Mouse (Mus musculus): Measurements from ENCODE around the gene 9330159F19Rik. TPM values are rescaled to one million over a fixed set of nuclear protein-coding genes. Genes with fewer than 3 reads are reported as not detected.

9330159F19Rik gene
- not detected in 2 replicates for polyA plus RNA-seq (2012; ENCODE audit: insufficient read depth, insufficient read length, low replicate concordance, missing spikeins)

GRCm38 (mm10) chr10:29211453-29211852 is at the start of gene 9330159F19Rik:
9330159F19Rik (plus strand) TSS chr10:29211606.
- WGBS, result 14% methylated on average over 4 of the region's 4 CpGs
- 0 out of 2 replicates have a peak within 1 kb of the TSS, but pooled peaks have one; percentile 3 for H3K4me3 ChIP-seq (ENCODE audit: insufficient read depth, low read depth, low read length)
- H3K4me1 ChIP-seq (ENCODE audit: control insufficient read depth, insufficient read depth, low read length), result no peaks in the 10 kb centered on the region
- no peak for TF ChIP-seq POLR2A (IDR thresholded peaks at IDR 0.05; ENCODE audit: insufficient read depth, low read depth, low read length)
- H3K27ac ChIP-seq (ENCODE audit: insufficient read depth, low read depth, low read length), result peak within 1 kb of the TSS; percentile 13; the same call in 1 of the 2 replicates

- Histone ChIP-seq H3K4me1 (ENCODE audit: control insufficient read depth, insufficient read depth, low read length) (no peaks in the 10 kb centered on the region), H3K4me3 (ENCODE audit: insufficient read depth, low read depth, low read length) (no peak overlapping the region), H3K27ac (ENCODE audit: insufficient read depth, low read depth, low read length) (no peak overlapping the region)
- no peak for TF ChIP-seq CTCF (IDR thresholded peaks at IDR 0.05; ENCODE audit: insufficient read depth, low read depth, low read length)
- no peak for TF ChIP-seq POLR2A (IDR thresholded peaks at IDR 0.05; ENCODE audit: insufficient read depth, low read depth, low read length)
- WGBS, result 85% methylated on average over 2 of the region's 2 CpGs
Measured at GRCm38 (mm10) chr10:29161664-29162063, 49.7 kb upstream of the 9330159F19Rik start.

GRCm38 (mm10) chr10:29173778-29174177 is 37.6 kb upstream of the 9330159F19Rik start:
- 79% methylated on average over 2 of the region's 2 CpGs for WGBS
- Histone ChIP-seq H3K4me1 (ENCODE audit: control insufficient read depth, insufficient read depth, low read length) (no peaks in the 10 kb centered on the region), H3K27ac (ENCODE audit: insufficient read depth, low read depth, low read length) (no peak overlapping the region), H3K4me3 (ENCODE audit: insufficient read depth, low read depth, low read length) (no peak overlapping the region)
- TF ChIP-seq POLR2A (IDR thresholded peaks at IDR 0.05; ENCODE audit: insufficient read depth, low read depth, low read length) (no peak), CTCF (IDR thresholded peaks at IDR 0.05; ENCODE audit: insufficient read depth, low read depth, low read length) (no peak)

GRCm38 (mm10) chr10:29175656-29176055 is 35.8 kb upstream of the 9330159F19Rik start:
- 47% methylated on average over 3 of the region's 3 CpGs for whole genome bisulfite sequencing
- TF ChIP-seq CTCF (IDR thresholded peaks at IDR 0.05; ENCODE audit: insufficient read depth, low read depth, low read length) (no peak), POLR2A (IDR thresholded peaks at IDR 0.05; ENCODE audit: insufficient read depth, low read depth, low read length) (no peak)
- H3K4me1 ChIP-seq (ENCODE audit: control insufficient read depth, insufficient read depth, low read length), result no peaks in the 10 kb centered on the region
- H3K27ac ChIP-seq (ENCODE audit: insufficient read depth, low read depth, low read length), result no peak overlapping the region
- H3K4me3 ChIP-seq (ENCODE audit: insufficient read depth, low read depth, low read length), result no peak overlapping the region

GRCm38 (mm10) chr10:29176881-29177280 is 34.5 kb upstream of the 9330159F19Rik start:
- no peaks in the 10 kb centered on the region for H3K4me1 ChIP-seq (ENCODE audit: control insufficient read depth, insufficient read depth, low read length)
- TF ChIP-seq CTCF (IDR thresholded peaks at IDR 0.05; ENCODE audit: insufficient read depth, low read depth, low read length), result no peak
- TF ChIP-seq POLR2A (IDR thresholded peaks at IDR 0.05; ENCODE audit: insufficient read depth, low read depth, low read length), result no peak
- H3K4me3 ChIP-seq (ENCODE audit: insufficient read depth, low read depth, low read length), result no peak overlapping the region
- WGBS, result 28% methylated on average over 4 of the region's 4 CpGs
- H3K27ac ChIP-seq (ENCODE audit: insufficient read depth, low read depth, low read length), result peak overlapping the region; percentile 25; the same call in 1 of the 2 replicates

GRCm38 (mm10) chr10:29178003-29178402 is 33.4 kb upstream of the 9330159F19Rik start:
- 16% methylated on average over 2 of the region's 2 CpGs for WGBS
- no peak overlapping the region for H3K4me3 ChIP-seq (ENCODE audit: insufficient read depth, low read depth, low read length)
- no peak for TF ChIP-seq CTCF (IDR thresholded peaks at IDR 0.05; ENCODE audit: insufficient read depth, low read depth, low read length)
- no peak for TF ChIP-seq POLR2A (IDR thresholded peaks at IDR 0.05; ENCODE audit: insufficient read depth, low read depth, low read length)
- H3K4me1 ChIP-seq (ENCODE audit: control insufficient read depth, insufficient read depth, low read length), result no peaks in the 10 kb centered on the region
- peak overlapping the region; percentile 66; the same call in 1 of the 2 replicates for H3K27ac ChIP-seq (ENCODE audit: insufficient read depth, low read depth, low read length)

GRCm38 (mm10) chr10:29180210-29180609 is 31.2 kb upstream of the 9330159F19Rik start:
- Histone ChIP-seq H3K4me1 (ENCODE audit: control insufficient read depth, insufficient read depth, low read length) (no peaks in the 10 kb centered on the region), H3K27ac (ENCODE audit: insufficient read depth, low read depth, low read length) (no peak overlapping the region), H3K4me3 (ENCODE audit: insufficient read depth, low read depth, low read length) (no peak overlapping the region)
- WGBS, result 95% methylated on average over 3 of the region's 3 CpGs
- TF ChIP-seq POLR2A (IDR thresholded peaks at IDR 0.05; ENCODE audit: insufficient read depth, low read depth, low read length), result no peak
- no peak for TF ChIP-seq CTCF (IDR thresholded peaks at IDR 0.05; ENCODE audit: insufficient read depth, low read depth, low read length)

GRCm38 (mm10) chr10:29181046-29181445 is 30.4 kb upstream of the 9330159F19Rik start:
- TF ChIP-seq POLR2A (IDR thresholded peaks at IDR 0.05; ENCODE audit: insufficient read depth, low read depth, low read length) (no peak), CTCF (IDR thresholded peaks at IDR 0.05; ENCODE audit: insufficient read depth, low read depth, low read length) (no peak)
- Histone ChIP-seq H3K27ac (ENCODE audit: insufficient read depth, low read depth, low read length) (no peak overlapping the region), H3K4me1 (ENCODE audit: control insufficient read depth, insufficient read depth, low read length) (no peaks in the 10 kb centered on the region), H3K4me3 (ENCODE audit: insufficient read depth, low read depth, low read length) (no peak overlapping the region)
- 52% methylated on average over 2 of the region's 2 CpGs for WGBS

- H3K4me1 ChIP-seq (ENCODE audit: control insufficient read depth, insufficient read depth, low read length), result peaks cover 7% of the 10 kb centered on the region; the same call in 1 of the 2 replicates
- no peak overlapping the region for H3K4me3 ChIP-seq (ENCODE audit: insufficient read depth, low read depth, low read length)
- TF ChIP-seq CTCF (IDR thresholded peaks at IDR 0.05; ENCODE audit: insufficient read depth, low read depth, low read length) (no peak), POLR2A (IDR thresholded peaks at IDR 0.05; ENCODE audit: insufficient read depth, low read depth, low read length) (no peak)
- H3K27ac ChIP-seq (ENCODE audit: insufficient read depth, low read depth, low read length), result no peak overlapping the region
Measured at GRCm38 (mm10) chr10:29193769-29194168, 17.6 kb upstream of the 9330159F19Rik start.

GRCm38 (mm10) chr10:29196811-29197210 is 14.6 kb upstream of the 9330159F19Rik start:
- no peak overlapping the region for H3K27ac ChIP-seq (ENCODE audit: insufficient read depth, low read depth, low read length)
- TF ChIP-seq CTCF (IDR thresholded peaks at IDR 0.05; ENCODE audit: insufficient read depth, low read depth, low read length) (no peak), POLR2A (IDR thresholded peaks at IDR 0.05; ENCODE audit: insufficient read depth, low read depth, low read length) (no peak)
- peaks cover 7% of the 10 kb centered on the region; the same call in 1 of the 2 replicates for H3K4me1 ChIP-seq (ENCODE audit: control insufficient read depth, insufficient read depth, low read length)
- no peak overlapping the region for H3K4me3 ChIP-seq (ENCODE audit: insufficient read depth, low read depth, low read length)
- 98% methylated on average over 33 of the region's 33 CpGs for WGBS

All from olfactory bulb, adult 2 months (tissue).